Mouse (Mus musculus) brain, embryonic 14.5 days (tissue): ENCODE data around the gene 1500009C09Rik. TPM values are rescaled to one million over a fixed set of nuclear protein-coding genes. Genes with fewer than 3 reads are reported as not detected.

ENCODE experiments used
- DNase-seq: peaks from one replicate; pipeline ENCODE4 v3.0.0-alpha.2; 2011; ENCODE audit warnings: low read depth
- CTCF ChIP-seq: fragments of 200-500 bp; IDR thresholded peaks from 2 replicates; pipeline ENCODE4 v1.5.1; 2012; ENCODE audit warnings: inconsistent platforms, mild to moderate bottlenecking, moderate library complexity, borderline replicate concordance; ENCODE audit not compliant: insufficient read depth, insufficient read length; ENCODE audit errors: extremely low read depth
- POLR2A ChIP-seq: fragments of 200-500 bp; IDR thresholded peaks from 2 replicates; pipeline ENCODE4 v1.6.1; 2012; ENCODE audit warnings: mild to moderate bottlenecking, inconsistent platforms, borderline replicate concordance; ENCODE audit not compliant: poor library complexity, insufficient read depth, insufficient read length, severe bottlenecking; ENCODE audit errors: extremely low read depth
- polyA plus RNA-seq: library from polyadenylated mRNA; depleted of rRNA; stranded (reverse); fragments of >200 nt; gene quantifications from 2 replicates; pipeline ENCODE4 v1.2.3, GENCODE M21; 2012; rRNA removed

The 1500009C09Rik gene
- polyA plus RNA-seq, 1 experiment, result 67.2 TPM

GRCm38 (mm10) chr15:82298764-82299561 lies 46.8 kb downstream of the 1500009C09Rik start, which contains the start of gene Wbp2nl:
Gene Wbp2nl, plus strand, starts transcription at chr15:82298954.
- peak; percentile 2 for DNase-seq
- TF ChIP-seq CTCF (no peak), POLR2A (no peak)

- TF ChIP-seq POLR2A, result no peak
- no peak for TF ChIP-seq CTCF
- peak; percentile 8 for DNase-seq
These were observed 54.9 kb downstream of the 1500009C09Rik start for GRCm38 (mm10) chr15:82307107-82307506.

GRCm38 (mm10) chr15:82308416-82308815 lies 56.2 kb downstream of the 1500009C09Rik start:
- DNase-seq, result no peak
- no peak for TF ChIP-seq CTCF
- TF ChIP-seq POLR2A, result no peak

Other genes starting within 250 kb of the 1500009C09Rik start
- 44.4 and 50.1 TPM in 2 replicates for gene Desi1, start 218.5 kb upstream of the 1500009C09Rik start, polyA plus RNA-seq
- gene Snu13, start 204.8 kb upstream of the 1500009C09Rik start, polyA plus RNA-seq, result 143 and 191 TPM in 2 replicates
- 0.01 TPM in 1 of 2 replicates, not detected in the other for gene 4930407I10Rik, start 193.2 kb upstream of the 1500009C09Rik start, polyA plus RNA-seq
- gene Mei1, start 182.4 kb upstream of the 1500009C09Rik start, polyA plus RNA-seq, result 0.07 and 0.10 TPM in 2 replicates
- 15.2 and 22.5 TPM in 2 replicates for gene Ccdc134, start 124.5 kb upstream of the 1500009C09Rik start, polyA plus RNA-seq
- gene Srebf2, start 105.2 kb upstream of the 1500009C09Rik start, polyA plus RNA-seq, result 196 and 230 TPM in 2 replicates
- gene Shisa8, start 39.6 kb upstream of the 1500009C09Rik start, polyA plus RNA-seq, result 1.8 and 3.2 TPM in 2 replicates
- 0.26 and 0.30 TPM in 2 replicates for gene Tnfrsf13c, start 28.0 kb upstream of the 1500009C09Rik start, polyA plus RNA-seq
- 16.5 and 26.2 TPM in 2 replicates for gene Cenpm, start 7.6 kb upstream of the 1500009C09Rik start, polyA plus RNA-seq
- 426 and 484 TPM in 2 replicates for gene Sept3, start 22.5 kb downstream of the 1500009C09Rik start, polyA plus RNA-seq
- 0.15 and 0.19 TPM in 2 replicates for gene Wbp2nl, start 46.6 kb downstream of the 1500009C09Rik start, polyA plus RNA-seq
- gene Naga, start 86.5 kb downstream of the 1500009C09Rik start, polyA plus RNA-seq, result 46.0 and 46.4 TPM in 2 replicates
- gene Pheta2, start 86.5 kb downstream of the 1500009C09Rik start, polyA plus RNA-seq, result 1.3 and 1.9 TPM in 2 replicates
- 231 and 270 TPM in 2 replicates for gene Smdt1, start 86.6 kb downstream of the 1500009C09Rik start, polyA plus RNA-seq
- gene Ndufa6, start 101.9 kb downstream of the 1500009C09Rik start, polyA plus RNA-seq, result 298 and 375 TPM in 2 replicates
- 5.4 and 5.8 TPM in 2 replicates for gene Cyp2d22, start 127.9 kb downstream of the 1500009C09Rik start, polyA plus RNA-seq
- gene Cyp2d11, start 141.6 kb downstream of the 1500009C09Rik start, polyA plus RNA-seq, result not detected in 2 replicates
- gene Cyp2d10, start 154.8 kb downstream of the 1500009C09Rik start, polyA plus RNA-seq, result not detected in 2 replicates
- not detected in 2 replicates for gene Cyp2d9, start 181.0 kb downstream of the 1500009C09Rik start, polyA plus RNA-seq